In genomic region chr19:45150490-45151181, GRCm38 (mm10) we compare ENCODE assay signal across 10 mouse cellular contexts. TPM values are rescaled to one million over a fixed set of nuclear protein-coding genes. Genes with fewer than 3 reads are reported as not detected.
A peak's percentile ranks its signal among the peaks of the same experiment; 100 is the strongest.
DNase-seq lines count a peak whose midpoint lies in the region; ATAC-seq and TF ChIP-seq lines count a peak whose summit lies in the region.
"Had no signal": no experiment of that assay in that cellular context is flagged by ENCODE, and none has a peak within 500 bp of the region (broad histone marks: within the 10 kb centered on the region; RNA-seq: fewer than 3 reads in every experiment).

Gene Tlx1 (plus strand): TSS chr19:45150680.

- no peak within 1 kb of the TSS for H3K9ac ChIP-seq in forebrain, embryonic 16.5 days (replicated peaks; ENCODE audit: low read depth, low read length)
- H3K9ac ChIP-seq in liver, embryonic 13.5 days = no peak within 1 kb of the TSS

- H3K36me3 ChIP-seq in E14TG2a.4 (ENCODE audit: insufficient read depth, low read length) = no peaks in the 10 kb centered on the region
- no peaks in the 10 kb centered on the region for H3K36me3 ChIP-seq in forebrain, embryonic 16.5 days (ENCODE audit: control insufficient read depth, insufficient read depth)
- H3K36me3 ChIP-seq in liver, embryonic 13.5 days = no peaks in the 10 kb centered on the region

- under 1% methylated on average over 56 of the region's 61 CpGs for WGBS in forebrain, embryonic 16.5 days
- 2% methylated on average over 60 of the region's 61 CpGs for WGBS in liver, embryonic 13.5 days (ENCODE audit: insufficient replicate concordance)

- H3K9me3 ChIP-seq in E14TG2a.4 (ENCODE audit: low read length) = no peaks in the 10 kb centered on the region
- no peaks in the 10 kb centered on the region for H3K9me3 ChIP-seq in forebrain, embryonic 16.5 days (ENCODE audit: control insufficient read depth, low read length)
- H3K9me3 ChIP-seq in liver, embryonic 13.5 days (replicated peaks) = no peaks in the 10 kb centered on the region

- no peak for ATAC-seq in forebrain, embryonic 16.5 days
- no peak for ATAC-seq in liver, embryonic 13.5 days (ENCODE audit: low read depth)

- DNase-seq in cerebellum, postnatal 10 days = peak; percentile 18 to 43
- no peak for DNase-seq in cerebellum, adult 11 months
- DNase-seq in liver, embryonic 13.5 days = no peak
- no peak for DNase-seq in layer of hippocampus, postnatal 10 days (ENCODE audit: low spot score in 2 of 2)
- DNase-seq in left cerebral cortex, adult 8-10 months (ENCODE audit: low spot score in 2 of 2) = no peak
- DNase-seq in testis, postnatal 10 days (ENCODE audit: low spot score) = no peak
- DNase-seq: lung, postnatal 4 days; right cerebral cortex, postnatal 4 days had no signal

- H3K4me2 ChIP-seq in forebrain, embryonic 16.5 days (ENCODE audit: low read length) = peak within 1 kb of the TSS; percentile 31
- H3K4me2 ChIP-seq in liver, embryonic 13.5 days = peak within 1 kb of the TSS; percentile 29

- H3K27me3 ChIP-seq in E14TG2a.4 (ENCODE audit: insufficient read depth, low read length) = peaks cover 96% of the 10 kb centered on the region
- H3K27me3 ChIP-seq in forebrain, embryonic 16.5 days (replicated peaks; ENCODE audit: control insufficient read depth, insufficient read depth, low read length) = peaks cover 87% of the 10 kb centered on the region
- peaks cover 99% of the 10 kb centered on the region for H3K27me3 ChIP-seq in liver, embryonic 13.5 days

- H3K4me3 ChIP-seq in E14TG2a.4 (replicated peaks; ENCODE audit: low read length) = peak within 1 kb of the TSS; percentile 70
- H3K4me3 ChIP-seq in forebrain, embryonic 16.5 days (replicated peaks; ENCODE audit: low read length) = peak within 1 kb of the TSS; percentile 6
- 0 out of 2 replicates have a peak within 1 kb of the TSS, but pooled peaks have one; percentile 3 for H3K4me3 ChIP-seq in liver, embryonic 13.5 days (replicated peaks)

- H3K4me1 ChIP-seq in E14TG2a.4 (replicated peaks; ENCODE audit: low read depth, low read length) = peaks cover 51% of the 10 kb centered on the region
- peaks cover 8% of the 10 kb centered on the region for H3K4me1 ChIP-seq in forebrain, embryonic 16.5 days (replicated peaks; ENCODE audit: control insufficient read depth, insufficient read depth, low read length)
- peaks cover 5% of the 10 kb centered on the region; the same call in 1 of the 2 replicates for H3K4me1 ChIP-seq in liver, embryonic 13.5 days (replicated peaks)

- H3K27ac ChIP-seq in forebrain, embryonic 16.5 days (ENCODE audit: low read length) = no peak within 1 kb of the TSS
- H3K27ac ChIP-seq in liver, embryonic 13.5 days = no peak within 1 kb of the TSS

- TF ChIP-seq CTCF in E14TG2a.4 (conservative IDR thresholded peaks at IDR 0.05; ENCODE audit: low read length) = no peak

RNA-seq across cellular contexts. Expression of gene Tlx1, which starts in this region (rescaled TPM):
- polyA plus RNA-seq in forebrain, embryonic 16.5 days (2015; fragmentation: Nextera tagmentation; extraction: Ambion mirVana) = not detected in 2 replicates
- polyA plus RNA-seq in liver, embryonic 13.5 days (2015; fragmentation: Nextera tagmentation; extraction: Ambion mirVana) = not detected in 2 replicates
- total RNA-seq in layer of hippocampus, postnatal 10 days (2021) = not detected
- total RNA-seq in left cerebral cortex, adult 8-10 months (2022) = not detected

Comparison
In these comparisons a context has a peak if more than half of its experiments do, and no peak if none do; other contexts are left out.
1. DNase-seq: peak in cerebellum, postnatal 10 days (2 of 2); none in cerebellum, adult 11 months (single experiment), liver, embryonic 13.5 days (single experiment), layer of hippocampus, postnatal 10 days (0 of 2), left cerebral cortex, adult 8-10 months (0 of 2) and testis, postnatal 10 days (single experiment).
2. H3K4me3 ChIP-seq: peak in every context shown above with its lines; median percentile 70 in E14TG2a.4; 6 in forebrain, embryonic 16.5 days; 3 in liver, embryonic 13.5 days.